Mouse (Mus musculus) hindbrain, postnatal 0 days (tissue): Measurements from ENCODE around the gene Mbd4. TPM values are rescaled to one million over a fixed set of nuclear protein-coding genes. Genes with fewer than 3 reads are reported as not detected.
A peak's percentile ranks its signal among the peaks of the same experiment; 100 is the strongest.

Source experiments
- ATAC-seq: fragments of 200-750 bp; cut with Nextera tagmentation; 2 replicates; pipeline ENCODE4 v1.8.0; 2017; ENCODE audit warnings: mild to moderate bottlenecking, moderate TSS enrichment, moderate library complexity
- DNase-seq: peaks from one replicate; pipeline ENCODE4 v3.0.0-alpha.2; 2015; ENCODE audit warnings: low spot score
- H3K27ac ChIP-seq: fragments of 300-500 bp; sonication (generic); 2 replicates; pipeline ENCODE4 v1.5.1; 2014; ENCODE audit warnings: mild to moderate bottlenecking
- H3K27me3 ChIP-seq: fragments of 300-500 bp; sonication (generic); 2 replicates; pipeline ENCODE4 v1.6.1; 2014; ENCODE audit warnings: low read length, mixed read lengths; ENCODE audit not compliant: insufficient read depth
- H3K36me3 ChIP-seq: fragments of 300-500 bp; sonication (generic); 2 replicates; pipeline ENCODE4 v1.6.1; 2014; ENCODE audit warnings: low read length, mixed read lengths; ENCODE audit not compliant: insufficient read depth
- H3K4me1 ChIP-seq: fragments of 300-500 bp; sonication (generic); 2 replicates; pipeline ENCODE4 v1.6.1; 2014; ENCODE audit warnings: antibody characterized with exemption, low read length, mixed read lengths; ENCODE audit not compliant: insufficient read depth
- H3K4me2 ChIP-seq: fragments of 300-500 bp; sonication (generic); 2 replicates; pipeline ENCODE4 v1.6.1; 2014; ENCODE audit warnings: low read depth, mild to moderate bottlenecking, low read length, moderate library complexity, mixed read lengths
- H3K4me3 ChIP-seq: fragments of 300-500 bp; sonication (generic); 2 replicates; pipeline ENCODE4 v1.5.1; 2014; ENCODE audit warnings: low read length
- H3K9ac ChIP-seq: fragments of 300-500 bp; sonication (generic); replicated peaks from 2 replicates; pipeline ENCODE4 v1.6.1; 2014; ENCODE audit warnings: mild to moderate bottlenecking, low read length, moderate library complexity, mixed read lengths
- H3K9me3 ChIP-seq: fragments of 300-500 bp; sonication (generic); 2 replicates; pipeline ENCODE4 v1.6.1; 2016; ENCODE audit warnings: low read length, mixed read lengths
- CTCF ChIP-seq: IDR thresholded peaks from 2 replicates; pipeline ENCODE4 v1.5.1; 2016; ENCODE audit warnings: antibody characterized with exemption, control low read depth, low read depth
- WGBS: fragments of 180-500 bp; shearing (Covaris S2); extraction: QIAGEN DNeasy Blood & Tissue Kit; methylation state at CpG from one replicate; pipeline ENCODE4 v1.1.7; 2014; 5-methylcytosine and 5-hydroxymethylcytosine counted together
- polyA plus RNA-seq: library from polyadenylated mRNA; unstranded; fragments of >200 nt; fragmentation: Nextera tagmentation; extraction: Ambion mirVana; gene quantifications from 2 replicates; pipeline ENCODE4 v1.2.1, GENCODE M21; 2015
- total RNA-seq: library from RNA; depleted of rRNA; stranded (reverse); fragments of >200 nt; gene quantifications from 2 replicates; pipeline ENCODE4 v1.2.3, GENCODE M21; 2014; rRNA removed

Mbd4 gene
- total RNA-seq (2.9 and 3.8 TPM in 2 replicates), polyA plus RNA-seq (5.6 and 6.5 TPM in 2 replicates)

DNA sequence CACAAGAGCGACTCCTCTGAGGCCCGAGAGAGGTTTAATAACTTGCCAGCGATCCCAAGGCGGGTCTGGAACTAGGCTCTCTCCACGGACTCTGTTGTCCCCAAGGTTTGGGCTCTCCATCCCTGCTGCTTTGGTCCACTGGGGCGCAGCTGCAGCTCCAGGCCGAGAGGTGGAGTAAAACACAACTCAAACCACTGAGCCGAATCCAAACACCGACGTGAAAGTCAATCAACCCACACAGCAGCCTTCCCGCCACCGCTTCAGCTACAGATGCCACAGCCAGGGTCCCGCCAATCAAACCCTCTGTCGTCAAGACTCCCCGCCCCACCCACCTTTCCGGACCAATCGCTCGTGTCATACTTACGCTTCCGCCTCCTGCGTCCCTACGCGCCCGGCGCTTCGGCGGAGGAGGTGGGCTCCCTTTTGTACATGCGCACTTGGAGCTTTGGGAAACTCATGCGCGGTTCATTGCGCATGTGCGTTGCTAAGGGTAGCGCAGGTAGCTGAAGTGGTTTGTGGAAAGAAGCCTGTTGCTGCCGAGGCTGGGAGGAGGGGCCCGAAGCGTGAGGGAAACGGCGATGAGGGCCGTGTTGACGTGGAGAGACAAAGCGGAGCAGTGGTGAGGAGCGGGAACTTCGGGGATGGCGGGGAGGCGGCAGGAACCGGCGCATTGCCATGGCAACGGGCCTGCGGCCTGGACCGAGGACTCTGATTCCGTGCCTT, at the start of gene Mbd4, which contains the start of gene Ift122:
TSS of gene Mbd4 (minus strand) at position 281 of the 723 bp plus-strand sequence.
TSS of gene Ift122 (plus strand) at position 380 of the 723 bp plus-strand sequence.
- Histone ChIP-seq H3K9me3 (no peaks in the 10 kb centered on the region), H3K4me2 (peak within 1 kb of the TSS; percentile 82), H3K4me3 (peak within 1 kb of the TSS; percentile 66), H3K27me3 (no peaks in the 10 kb centered on the region), H3K36me3 (no peaks in the 10 kb centered on the region), H3K4me1 (0 out of 2 replicates have a peak, but pooled peaks cover 8% of the 10 kb centered on the region), H3K9ac (peak within 1 kb of the TSS; percentile 47), H3K27ac (peak within 1 kb of the TSS; percentile 86)
- peak; percentile 50 for TF ChIP-seq CTCF
- peak; percentile 100 for DNase-seq
- under 1% methylated on average over 51 of the region's 51 CpGs for WGBS
- peak; percentile 99 for ATAC-seq

GRCm38 (mm10) chr6:115902545-115902944, 49.4 kb upstream of the Mbd4 start:
- ATAC-seq (no peak), DNase-seq (no peak)
- H3K4me2 ChIP-seq = no peak overlapping the region
- no peak overlapping the region for H3K4me3 ChIP-seq
- no peak overlapping the region for H3K9ac ChIP-seq
- 79% methylated on average over 3 of the region's 3 CpGs for WGBS
- H3K36me3 ChIP-seq = peaks cover 5% of the 10 kb centered on the region; the same call in 1 of the 2 replicates
- no peak for TF ChIP-seq CTCF
- H3K27me3 ChIP-seq = no peaks in the 10 kb centered on the region
- no peaks in the 10 kb centered on the region for H3K9me3 ChIP-seq
- no peaks in the 10 kb centered on the region for H3K4me1 ChIP-seq
- no peak overlapping the region for H3K27ac ChIP-seq

- Histone ChIP-seq H3K4me2 (no peak overlapping the region), H3K36me3 (peaks cover 5% of the 10 kb centered on the region; the same call in 1 of the 2 replicates), H3K27me3 (no peaks in the 10 kb centered on the region), H3K9me3 (no peaks in the 10 kb centered on the region), H3K9ac (no peak overlapping the region), H3K4me3 (no peak overlapping the region), H3K27ac (no peak overlapping the region), H3K4me1 (no peaks in the 10 kb centered on the region)
- peak; percentile 63 for DNase-seq
- 69% methylated on average over 8 of the region's 8 CpGs for WGBS
- 0 out of 2 replicates have a peak, but pooled peaks have one; percentile 47 for ATAC-seq
- TF ChIP-seq CTCF = no peak
Observed at GRCm38 (mm10) chr6:115901489-115901931, 48.3 kb upstream of the Mbd4 start.

DNA sequence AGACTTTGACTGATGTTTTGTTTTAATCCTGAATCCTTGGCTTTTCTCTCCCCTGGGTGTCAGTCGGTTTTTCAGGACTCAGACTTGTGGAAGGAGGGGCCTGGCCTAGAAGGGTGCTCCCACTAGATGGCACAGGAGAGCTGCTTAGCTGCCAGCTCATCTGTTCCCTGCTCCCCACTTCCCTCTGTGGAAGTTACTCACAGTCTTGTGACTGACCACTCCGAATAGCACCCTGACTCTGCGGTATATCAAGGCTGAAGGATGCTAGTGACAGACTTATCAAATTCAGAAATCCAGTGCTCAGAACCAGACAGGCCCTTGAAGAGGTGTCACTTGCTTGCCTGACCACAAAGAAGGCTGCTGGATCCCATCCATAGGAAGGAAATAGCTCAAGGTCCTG, 47.9 kb upstream of the Mbd4 start:
- 0 out of 2 replicates have a peak, but pooled peaks cover 5% of the 10 kb centered on the region for H3K36me3 ChIP-seq
- H3K4me2 ChIP-seq = no peak overlapping the region
- no peaks in the 10 kb centered on the region for H3K27me3 ChIP-seq
- H3K4me1 ChIP-seq = no peaks in the 10 kb centered on the region
- H3K9ac ChIP-seq = no peak overlapping the region
- WGBS = 23% methylated on average over 3 of the region's 3 CpGs
- H3K27ac ChIP-seq = no peak overlapping the region
- no peak overlapping the region for H3K4me3 ChIP-seq
- no peaks in the 10 kb centered on the region for H3K9me3 ChIP-seq
- ATAC-seq (peak; percentile 81), DNase-seq (peak; percentile 83)
- peak; percentile 88 for TF ChIP-seq CTCF

DNA sequence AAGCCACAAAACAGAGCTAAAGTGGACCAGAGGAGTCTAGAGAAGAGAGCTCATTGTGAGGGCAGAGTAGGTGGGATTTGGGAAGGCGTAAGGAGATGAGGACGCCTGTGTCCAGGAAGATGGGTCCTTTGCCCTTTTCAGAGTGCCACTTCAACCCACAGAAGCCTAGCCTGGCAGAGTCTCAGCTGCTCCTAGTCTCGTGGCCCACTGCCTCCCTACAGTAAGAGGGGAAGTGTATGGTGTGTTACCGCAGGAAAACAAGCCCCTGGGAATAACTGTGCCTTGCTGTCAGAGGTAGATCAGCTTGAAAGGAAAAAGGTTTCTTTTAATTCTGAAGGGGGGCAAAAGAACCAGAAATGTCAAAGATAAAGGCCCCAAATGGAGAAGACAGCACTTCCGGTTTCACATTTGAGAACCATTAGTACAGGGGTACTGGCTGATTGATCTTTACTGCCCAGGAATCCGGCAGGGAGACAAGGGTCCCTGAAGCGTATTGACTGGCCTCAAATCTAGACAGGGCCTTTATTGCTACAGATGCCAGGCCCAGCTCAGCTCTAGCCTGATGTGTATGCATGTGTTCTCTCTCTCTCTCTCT, 44.9 kb upstream of the Mbd4 start:
- Histone ChIP-seq H3K27me3 (no peaks in the 10 kb centered on the region), H3K4me1 (no peaks in the 10 kb centered on the region), H3K9me3 (no peaks in the 10 kb centered on the region), H3K9ac (no peak overlapping the region), H3K36me3 (peaks cover 13% of the 10 kb centered on the region; the same call in 1 of the 2 replicates), H3K4me3 (no peak overlapping the region), H3K27ac (no peak overlapping the region), H3K4me2 (no peak overlapping the region)
- WGBS = 84% methylated on average over 7 of the region's 7 CpGs
- ATAC-seq (no peak), DNase-seq (no peak)
- TF ChIP-seq CTCF = no peak

- DNase-seq (no peak), ATAC-seq (no peak)
- Histone ChIP-seq H3K4me1 (peaks cover 4% of the 10 kb centered on the region; the same call in 1 of the 2 replicates), H3K4me3 (no peak overlapping the region), H3K9me3 (no peaks in the 10 kb centered on the region), H3K9ac (no peak overlapping the region), H3K36me3 (peaks cover 13% of the 10 kb centered on the region; the same call in 1 of the 2 replicates), H3K27me3 (no peaks in the 10 kb centered on the region), H3K4me2 (no peak overlapping the region), H3K27ac (no peak overlapping the region)
- 63% methylated on average over 4 of the region's 4 CpGs for WGBS
- TF ChIP-seq CTCF = no peak
Observed at GRCm38 (mm10) chr6:115897117-115897516, 43.9 kb upstream of the Mbd4 start.
